ENCODE assay signal across 16 mouse cellular contexts in genomic region chr9:107596619-107597569, GRCm38 (mm10). TPM values are rescaled to one million over a fixed set of nuclear protein-coding genes. Genes with fewer than 3 reads are reported as not detected.
A peak's percentile ranks its signal among the peaks of the same experiment; 100 is the strongest.
DNase-seq lines count a peak whose midpoint lies in the region; ATAC-seq lines count a peak whose summit lies in the region.
"Had no signal": no experiment of that assay in that cellular context is flagged by ENCODE, and none has a peak within 500 bp of the region (broad histone marks: within the 10 kb centered on the region; RNA-seq: fewer than 3 reads in every experiment).

No protein-coding gene starts in this region.

- peak overlapping the region; percentile 65 for H3K4me2 ChIP-seq in heart, embryonic 11.5 days
- H3K4me2 ChIP-seq: embryonic facial prominence, embryonic 12.5 days; forebrain, embryonic 12.5 days; kidney, embryonic 15.5 days; limb, embryonic 15.5 days had no signal

- peak overlapping the region; percentile 30 for H3K4me3 ChIP-seq in heart, embryonic 11.5 days (ENCODE audit: low read depth, low read length)
- H3K4me3 ChIP-seq: embryonic facial prominence, embryonic 12.5 days; forebrain, embryonic 12.5 days; kidney, embryonic 15.5 days; limb, embryonic 15.5 days had no signal

- H3K27ac ChIP-seq in heart, embryonic 11.5 days (ENCODE audit: low read depth, low read length): peak overlapping the region; percentile 91
- H3K27ac ChIP-seq: embryonic facial prominence, embryonic 12.5 days; forebrain, embryonic 12.5 days; hindbrain, postnatal 0 days; kidney, embryonic 15.5 days; limb, embryonic 15.5 days had no signal

- H3K27me3 ChIP-seq in heart, embryonic 11.5 days (ENCODE audit: control insufficient read depth, insufficient read depth, low read length): peaks cover 25% of the 10 kb centered on the region
- H3K27me3 ChIP-seq: limb, embryonic 15.5 days had no signal

- ATAC-seq in heart, embryonic 11.5 days (replicated peaks; ENCODE audit: insufficient number of reproducible peaks, low FRiP score, low TSS enrichment): no peak
- ATAC-seq: hindbrain, postnatal 0 days had no signal

- no peaks in the 10 kb centered on the region for H3K9me3 ChIP-seq in heart, embryonic 11.5 days (replicated peaks; ENCODE audit: control insufficient read depth, low read length)
- H3K9me3 ChIP-seq: embryonic facial prominence, embryonic 12.5 days; forebrain, embryonic 12.5 days; kidney, embryonic 15.5 days; limb, embryonic 15.5 days had no signal

- 68% methylated on average over 11 of the region's 11 CpGs for WGBS in heart, embryonic 11.5 days (ENCODE audit: insufficient replicate concordance)

- peak overlapping the region; percentile 65 for H3K9ac ChIP-seq in heart, embryonic 11.5 days (ENCODE audit: low read depth, low read length)
- H3K9ac ChIP-seq: embryonic facial prominence, embryonic 12.5 days; forebrain, embryonic 12.5 days; kidney, embryonic 15.5 days; limb, embryonic 15.5 days had no signal

- peak; percentile 47 for DNase-seq in lung, postnatal 10 days
- no peak for DNase-seq in lung, adult 18-20 months
- peak; percentile 73 for DNase-seq in gastrocnemius, postnatal 14 days
- peak; percentile 87 for DNase-seq in heart, postnatal 4 days
- no peak for DNase-seq in liver
- DNase-seq in left cerebral cortex, postnatal 4 days: no peak
- DNase-seq: adrenal gland, adult 2 months; cerebellum, postnatal 36 days; layer of hippocampus, postnatal 36 days had no signal

- H3K36me3 ChIP-seq in heart, embryonic 11.5 days (ENCODE audit: control insufficient read depth, insufficient read depth, low read length): peaks cover 17% of the 10 kb centered on the region

- intact Hi-C loops in gastrocnemius, postnatal 14 days (cut with DNase I; ENCODE audit: low total_unique reads): no loop called here
- intact Hi-C loops in left cerebral cortex, postnatal 4 days (cut with DNase I): no loop called here

- peaks cover 24% of the 10 kb centered on the region for H3K4me1 ChIP-seq in heart, embryonic 11.5 days (ENCODE audit: control insufficient read depth, insufficient read depth, low read length)
- H3K4me1 ChIP-seq: embryonic facial prominence, embryonic 12.5 days; forebrain, embryonic 12.5 days had no signal

RNA-seq across cellular contexts. Expression of gene Ifrd2, which starts 9.5 kb away (rescaled TPM):
- total RNA-seq in gastrocnemius, postnatal 14 days (2021): 10 to 100 TPM; 33.5 to 42.7 TPM
- 57.5 and 59.1 TPM in 2 replicates for polyA plus RNA-seq in heart, embryonic 11.5 days (2014; fragmentation: Nextera tagmentation; extraction: Ambion mirVana)
- 10 to 100 TPM; 41.6 to 44.4 TPM for total RNA-seq in heart, postnatal 4 days (2021)
- 10 to 100 TPM; 12.5 to 14.5 TPM for total RNA-seq in left cerebral cortex, postnatal 4 days (2021)

RNA-seq across cellular contexts. Expression of gene Sema3b, which starts 12.1 kb away (rescaled TPM):
- 10 to 100 TPM; 27.6 to 35.2 TPM for total RNA-seq in gastrocnemius, postnatal 14 days (2021)
- 5.1 and 5.3 TPM in 2 replicates for polyA plus RNA-seq in heart, embryonic 11.5 days (2014; fragmentation: Nextera tagmentation; extraction: Ambion mirVana)
- total RNA-seq in heart, postnatal 4 days (2021): 10 to 100 TPM; 16.2 to 18.8 TPM
- total RNA-seq in left cerebral cortex, postnatal 4 days (2021): 1 to 10 TPM; 3.9 to 5.6 TPM
- total RNA-seq: monocyte, adult 5-6 weeks had no signal

RNA-seq across cellular contexts. Expression of gene Hyal3, which starts 16.3 kb away (rescaled TPM):
- under 1 TPM; 0.23 to 0.49 TPM for total RNA-seq in gastrocnemius, postnatal 14 days (2021)
- 0.14 and 0.33 TPM in 2 replicates for polyA plus RNA-seq in heart, embryonic 11.5 days (2014; fragmentation: Nextera tagmentation; extraction: Ambion mirVana)
- total RNA-seq in heart, postnatal 4 days (2021): 1 to 10 TPM in 1 of 2 experiments, under 1 TPM in 1; 0.74 to 1.1 TPM
- 1 to 10 TPM; 1.5 to 2.1 TPM for total RNA-seq in left cerebral cortex, postnatal 4 days (2021)
- total RNA-seq: monocyte, adult 5-6 weeks had no signal

RNA-seq across cellular contexts. Expression of gene Naa80, which starts 18.2 kb away (rescaled TPM):
- 10 to 100 TPM; 12.0 TPM for total RNA-seq in gastrocnemius, postnatal 14 days (2021)
- 12.2 and 15.2 TPM in 2 replicates for polyA plus RNA-seq in heart, embryonic 11.5 days (2014; fragmentation: Nextera tagmentation; extraction: Ambion mirVana)
- total RNA-seq in heart, postnatal 4 days (2021): 10 to 100 TPM; 12.2 to 12.4 TPM
- total RNA-seq in left cerebral cortex, postnatal 4 days (2021): 10 to 100 TPM; 11.9 to 13.0 TPM

RNA-seq across cellular contexts. Expression of gene Hyal1, which starts 20.2 kb away (rescaled TPM):
- 1 to 10 TPM; 2.6 to 2.7 TPM for total RNA-seq in gastrocnemius, postnatal 14 days (2021)
- 3.4 and 3.5 TPM in 2 replicates for polyA plus RNA-seq in heart, embryonic 11.5 days (2014; fragmentation: Nextera tagmentation; extraction: Ambion mirVana)
- 1 to 10 TPM; 3.4 to 4.7 TPM for total RNA-seq in heart, postnatal 4 days (2021)
- 1 to 10 TPM; 3.8 to 4.1 TPM for total RNA-seq in left cerebral cortex, postnatal 4 days (2021)

Comparison
In these comparisons a context has a peak if more than half of its experiments do, and no peak if none do; other contexts are left out.
1. DNase-seq: peak in lung, postnatal 10 days (single experiment), gastrocnemius, postnatal 14 days (single experiment) and heart, postnatal 4 days (single experiment); none in lung, adult 18-20 months (0 of 2), liver (single experiment) and left cerebral cortex, postnatal 4 days (single experiment).